Mouse (Mus musculus): ENCODE data around the gene Mast1. TPM values are rescaled to one million over a fixed set of nuclear protein-coding genes. Genes with fewer than 3 reads are reported as not detected.

Mast1 gene
- 1 to 10 TPM in 1 of 2 experiments, under 1 TPM in 1; 0.62 to 1.2 TPM for polyA plus RNA-seq (2017; shearing (Covaris generic))

DNA sequence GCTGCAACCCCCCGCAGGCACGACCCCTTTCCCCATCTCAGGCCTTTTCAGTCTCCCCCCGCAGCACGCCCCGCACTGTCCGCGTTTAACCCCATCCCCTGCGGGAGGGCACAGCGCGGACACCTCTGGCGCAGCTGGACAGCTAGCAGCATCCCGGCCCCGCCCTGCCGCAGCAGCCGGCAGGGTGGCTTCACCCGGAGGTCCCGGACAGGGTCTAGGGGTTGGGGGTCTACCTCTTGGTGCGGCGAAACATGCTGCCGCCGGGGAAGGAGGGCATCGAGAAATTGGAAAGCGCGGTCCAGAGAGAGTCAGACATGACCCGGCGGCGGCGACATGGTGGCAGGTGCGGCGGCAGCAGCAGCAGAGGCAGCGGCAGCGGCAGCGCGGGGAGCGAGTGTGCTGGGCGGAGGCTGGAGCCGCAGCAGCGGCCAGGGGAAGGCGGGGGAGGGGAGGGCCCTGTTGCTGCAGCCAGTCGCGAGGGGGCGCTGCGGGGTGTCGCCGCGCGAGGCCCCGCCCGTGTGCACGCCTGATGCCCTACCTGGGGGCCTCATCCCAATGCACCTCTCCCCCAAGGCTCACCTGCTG lies at the start of gene Mast1:
Gene Mast1 (minus strand): TSS at position 398 of the 585 bp plus-strand sequence.

DNA sequence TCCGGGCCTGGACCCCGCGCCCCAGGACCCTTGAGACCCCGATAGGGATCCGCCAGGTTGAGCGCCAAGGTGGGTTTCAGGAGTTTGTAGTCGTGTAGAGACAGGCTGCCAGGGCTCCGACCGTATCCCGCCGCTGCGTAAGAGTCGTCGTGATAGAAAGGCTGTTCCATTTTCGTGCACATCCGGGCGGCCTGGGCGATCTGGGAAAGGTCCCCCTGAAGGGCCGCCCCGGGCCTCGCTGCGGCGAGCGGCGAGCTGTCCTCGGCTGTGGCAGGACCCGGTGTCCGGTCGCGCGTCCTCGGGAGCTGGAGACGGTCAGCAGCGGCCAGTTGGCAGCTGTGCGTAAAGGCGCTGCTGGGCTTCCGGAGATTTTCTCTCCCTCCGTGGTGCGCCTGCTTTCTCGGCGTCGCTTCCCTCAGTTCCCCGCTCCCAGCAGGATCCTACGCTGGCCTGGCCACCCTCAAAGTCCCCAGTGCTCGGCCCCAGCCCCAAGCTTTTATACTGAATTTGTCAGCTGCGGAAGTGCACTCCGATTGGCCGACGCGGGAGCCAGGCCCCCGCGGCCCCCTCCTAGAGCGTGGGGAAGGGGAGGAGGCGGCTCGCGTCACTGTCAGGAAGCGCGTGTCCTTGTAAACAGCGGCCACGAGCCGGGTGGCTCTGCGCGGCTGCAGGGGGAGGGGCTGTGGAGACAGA lies 41.2 kb upstream of the Mast1 start, which contains the start of gene Junb:
Gene Junb (minus strand): TSS at position 471 of the 693 bp plus-strand sequence.

DNA sequence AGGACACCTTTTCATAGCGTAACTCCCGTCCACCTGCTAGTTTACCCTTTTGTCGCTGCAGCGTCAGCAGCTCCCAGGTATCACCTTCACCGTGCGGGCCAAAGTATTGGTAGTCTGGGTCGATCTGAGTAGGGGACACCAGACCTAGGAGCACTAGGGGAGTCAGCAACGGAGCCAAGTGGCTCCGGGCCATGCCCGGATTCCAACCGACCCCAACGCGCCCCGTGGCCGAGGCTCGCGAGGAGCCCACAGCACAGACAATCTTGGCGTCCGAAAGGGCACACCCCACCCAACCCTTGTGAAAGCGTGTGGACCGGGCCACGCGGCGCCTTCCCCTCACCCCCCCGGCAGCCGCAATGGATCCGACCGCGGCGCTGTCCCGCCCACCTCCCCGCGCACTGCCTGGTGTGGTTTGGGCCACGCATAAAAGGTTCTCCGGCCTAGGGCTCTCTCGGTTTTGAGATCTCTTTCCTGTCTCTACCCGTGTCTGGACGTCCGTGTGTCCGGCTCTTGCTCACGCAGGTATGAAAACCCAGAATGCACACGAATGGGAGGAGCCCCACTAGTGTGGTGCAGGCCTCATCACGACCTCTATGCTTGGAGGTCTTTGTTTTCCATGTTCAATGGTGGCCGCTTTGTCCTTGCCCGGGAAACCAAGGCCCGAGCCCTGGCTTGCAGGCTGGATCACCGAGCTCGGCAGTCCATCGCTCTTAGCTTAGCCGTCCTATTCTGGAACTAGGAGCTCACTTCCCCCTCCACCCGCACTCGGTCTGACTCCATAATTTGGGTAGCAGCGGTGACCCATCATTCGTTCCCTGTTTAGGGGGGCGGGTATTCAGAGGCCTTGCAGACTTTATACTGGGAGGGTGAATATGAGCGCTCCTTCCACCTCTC lies 32.3 kb upstream of the Mast1 start, which contains the start of the genes Gm49661, Prdx2 and Rnaseh2a:
Gene Gm49661 (minus strand): TSS at position 193 of the 894 bp plus-strand sequence.
Gene Prdx2 (plus strand): TSS at position 347 of the 894 bp plus-strand sequence.
Gene Rnaseh2a (minus strand): TSS at position 527 of the 894 bp plus-strand sequence.

DNA sequence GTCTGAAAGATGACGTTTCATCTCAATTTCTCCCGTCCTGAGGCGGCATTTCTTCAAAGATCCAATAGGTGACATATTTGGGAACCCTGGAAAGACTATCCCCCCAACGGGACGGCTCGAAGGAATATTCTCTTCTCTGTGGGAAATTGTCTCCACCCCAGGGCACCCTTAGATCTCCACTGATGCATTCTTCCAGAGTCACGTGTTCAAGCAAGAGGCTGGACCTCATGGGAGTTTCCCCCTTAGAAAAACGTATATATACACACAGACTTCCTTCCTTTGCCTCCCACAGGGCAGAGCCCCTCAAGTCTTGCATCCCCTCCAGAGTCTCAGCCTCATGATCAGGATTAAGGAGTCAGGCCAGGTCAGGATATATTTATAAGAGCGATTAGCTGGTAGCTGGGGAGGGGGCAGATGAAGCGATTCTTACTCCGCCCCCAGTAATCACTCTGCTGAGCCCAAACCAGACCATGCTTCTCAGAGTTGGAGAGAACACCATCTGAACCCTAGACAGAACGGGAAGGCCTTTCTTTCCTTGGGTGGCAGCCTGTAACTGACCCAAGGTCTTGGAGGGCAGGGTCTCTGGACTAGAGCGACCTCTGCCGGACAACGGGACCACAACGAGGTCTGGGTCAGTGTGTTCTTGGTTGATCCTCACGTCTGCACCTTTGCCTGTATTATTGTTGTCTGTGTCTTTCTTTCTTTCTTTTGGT lies 9.5 kb upstream of the Mast1 start, which contains the start of gene Rtbdn:
Gene Rtbdn (plus strand): TSS at position 464 of the 713 bp plus-strand sequence.

DNA sequence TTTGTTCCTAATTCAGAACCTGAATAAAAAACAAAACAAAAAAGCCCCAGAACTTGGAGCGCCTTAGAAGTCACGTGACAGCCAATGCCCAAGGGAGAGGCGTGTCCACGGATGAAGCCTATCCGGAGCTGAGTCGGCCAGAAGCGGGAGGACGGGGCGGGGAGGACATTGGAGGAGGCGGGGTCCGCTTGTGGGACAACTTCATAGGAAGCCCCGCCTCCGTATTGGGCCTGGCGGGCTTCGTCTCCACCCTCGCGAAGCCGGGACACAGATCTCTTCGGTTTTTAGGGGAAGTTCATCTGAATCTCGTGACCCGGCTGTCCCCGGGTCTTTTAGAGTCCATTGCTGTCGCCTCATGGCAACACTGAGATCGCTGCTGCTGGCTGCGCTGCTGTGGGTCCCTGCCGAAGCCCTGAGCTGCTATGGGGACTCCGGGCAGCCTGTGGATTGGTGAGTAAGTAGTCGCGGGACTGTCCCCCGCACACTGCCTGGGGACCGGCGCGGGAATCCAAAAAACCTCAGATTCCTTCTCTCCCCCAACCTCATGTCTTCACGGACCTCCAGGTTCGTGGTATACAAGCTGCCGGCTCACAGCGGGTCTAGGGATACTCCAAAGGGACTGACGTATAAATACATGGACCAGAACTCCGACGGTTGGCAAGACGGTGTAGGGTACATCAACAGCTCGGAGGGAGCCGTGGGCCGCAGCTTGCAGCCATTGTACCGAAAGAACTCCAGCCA lies 28.6 kb downstream of the Mast1 start, which contains the start of gene Dnase2a:
Gene Dnase2a (plus strand): TSS at position 140 of the 741 bp plus-strand sequence.

DNA sequence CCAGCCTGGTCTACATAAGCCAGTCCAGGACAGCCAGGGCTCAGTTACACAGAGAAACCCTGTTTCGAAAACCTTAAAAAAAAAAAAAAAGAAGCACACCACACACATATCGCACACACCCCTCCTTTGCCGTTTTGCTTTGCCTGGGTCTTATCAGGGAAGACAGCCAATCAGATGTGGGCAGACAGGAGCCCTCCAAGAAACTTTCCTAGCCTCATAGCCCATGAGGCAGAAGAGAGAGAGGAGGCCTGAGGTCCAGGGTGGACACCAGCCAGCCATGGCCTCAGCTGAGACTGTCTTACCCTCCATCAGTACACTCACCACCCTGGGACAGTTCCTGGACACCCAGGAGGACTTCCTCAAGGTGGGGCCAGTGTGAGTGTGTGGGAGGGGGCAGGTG lies 35.4 kb downstream of the Mast1 start, which contains the start of gene Klf1:
Gene Klf1 (plus strand): TSS at position 177 of the 400 bp plus-strand sequence.

DNA sequence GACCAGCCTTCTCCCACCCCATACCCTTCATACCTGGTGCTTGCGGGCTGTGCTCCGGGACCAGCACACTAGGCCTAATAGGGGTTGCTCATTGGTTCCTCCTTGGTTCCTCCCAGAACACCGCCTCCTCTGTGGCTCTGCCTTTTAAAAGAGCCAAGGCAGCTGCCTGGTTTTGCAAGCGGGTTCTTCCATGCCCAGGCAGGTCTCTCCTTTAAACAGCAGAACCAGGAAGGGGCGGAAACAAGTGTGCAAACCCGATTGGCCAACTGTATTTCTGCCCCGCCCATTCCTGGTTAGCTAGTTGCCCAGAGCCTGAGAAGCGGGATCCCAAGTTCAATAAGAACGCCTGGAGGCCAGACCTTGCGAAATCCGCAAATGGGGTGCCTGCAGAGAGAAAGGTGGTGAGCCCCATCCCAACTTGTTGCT lies 43.4 kb downstream of the Mast1 start, which contains the start of gene Gcdh:
Gene Gcdh (minus strand): TSS at position 213 of the 426 bp plus-strand sequence.

DNA sequence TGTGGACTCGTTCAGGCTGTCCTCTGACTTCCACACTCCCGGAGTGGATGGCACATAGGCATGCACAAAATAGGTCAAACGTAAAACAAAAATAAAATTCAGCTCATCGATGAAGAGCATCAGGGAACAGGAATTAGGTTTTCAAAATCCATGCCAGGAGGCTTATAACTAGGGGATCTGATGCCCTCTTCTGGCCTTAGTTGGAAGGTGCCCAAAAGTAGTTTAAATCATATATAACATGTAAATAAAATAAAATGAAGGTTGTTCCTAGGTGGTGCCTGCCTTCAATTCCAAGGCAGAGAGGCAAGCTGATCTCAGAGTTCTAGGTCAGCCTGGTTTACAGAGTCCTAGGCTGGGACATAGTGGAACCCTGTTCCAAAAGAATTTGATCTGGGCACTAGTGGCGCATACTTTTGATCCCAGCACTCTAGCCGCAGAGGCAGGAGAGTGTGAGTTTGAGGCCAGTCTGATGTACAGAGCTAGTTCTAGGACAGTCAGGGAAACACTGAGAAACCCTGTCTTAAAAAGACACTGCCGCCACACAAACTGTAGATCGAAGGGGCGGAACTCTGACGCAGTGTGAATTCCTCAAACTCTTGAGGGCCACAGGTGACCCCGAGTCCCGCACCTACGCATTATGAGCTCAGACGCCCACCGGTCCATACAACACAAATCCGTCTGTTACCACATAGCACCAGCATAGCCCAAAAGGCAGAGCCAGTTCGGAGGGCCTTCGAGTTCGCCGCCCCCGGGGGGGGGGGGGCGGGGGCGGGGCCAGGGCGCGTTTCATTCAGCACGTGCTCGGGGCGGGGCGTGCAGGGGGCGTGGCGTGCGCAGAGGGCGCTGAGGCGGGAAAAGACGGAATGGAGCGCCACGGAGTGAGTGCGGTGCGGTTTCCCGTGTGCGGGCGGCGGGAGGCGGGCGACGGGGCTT lies 65.5 kb downstream of the Mast1 start, which contains the start of gene Syce2:
Gene Syce2 (plus strand): TSS at position 736 of the 933 bp plus-strand sequence.

Other genes with a start within 250 kb of the Mast1 start
- gene Nacc1, start 249.5 kb downstream of the Mast1 start, polyA plus RNA-seq (2017; shearing (Covaris generic)), result 10 to 100 TPM; 10.7 to 21.4 TPM
- under 1 TPM; 0.41 to 0.57 TPM for gene Lyl1, start 235.9 kb downstream of the Mast1 start, polyA plus RNA-seq (2017; shearing (Covaris generic))
- 10 to 100 TPM; 23.8 to 35.4 TPM for gene G430095P16Rik, start 214.4 kb downstream of the Mast1 start, polyA plus RNA-seq (2017; shearing (Covaris generic))
- gene Nfix, start 137.0 kb downstream of the Mast1 start, polyA plus RNA-seq (2017; shearing (Covaris generic)), result 10 to 100 TPM in 1 of 2 experiments, 1 to 10 TPM in 1; 4.1 to 12.3 TPM
- 1 to 10 TPM; 3.3 to 4.2 TPM for gene Dand5, start 114.5 kb downstream of the Mast1 start, polyA plus RNA-seq (2017; shearing (Covaris generic))
- gene Gadd45gip1, start 105.8 kb downstream of the Mast1 start, polyA plus RNA-seq (2017; shearing (Covaris generic)), result 10 to 100 TPM; 29.7 to 37.9 TPM
- 100 to 1,000 TPM; 159 to 183 TPM for gene Rad23a, start 96.7 kb downstream of the Mast1 start, polyA plus RNA-seq (2017; shearing (Covaris generic))
- 100 to 1,000 TPM; 378 to 630 TPM for gene Calr, start 90.4 kb downstream of the Mast1 start, polyA plus RNA-seq (2017; shearing (Covaris generic))
- 10 to 100 TPM; 78.3 to 79.8 TPM for gene Farsa, start 80.4 kb downstream of the Mast1 start, polyA plus RNA-seq (2017; shearing (Covaris generic))
- gene Syce2, start 65.2 kb downstream of the Mast1 start, polyA plus RNA-seq (2017; shearing (Covaris generic)), result 10 to 100 TPM in 1 of 2 experiments, 1 to 10 TPM in 1; 9.1 to 16.8 TPM
- gene Gcdh, start 43.4 kb downstream of the Mast1 start, polyA plus RNA-seq (2017; shearing (Covaris generic)), result 10 to 100 TPM; 22.2 to 31.5 TPM
- gene Klf1, start 35.4 kb downstream of the Mast1 start, polyA plus RNA-seq (2017; shearing (Covaris generic)), result 1 to 10 TPM; 1.3 to 3.6 TPM
- gene Dnase2a, start 28.8 kb downstream of the Mast1 start, polyA plus RNA-seq (2017; shearing (Covaris generic)), result 10 to 100 TPM in 1 of 2 experiments, 1 to 10 TPM in 1; 6.1 to 11.9 TPM
- under 1 TPM in 1 of 2 experiments, not detected in 1; 0.21 TPM for gene Rtbdn, start 9.6 kb upstream of the Mast1 start, polyA plus RNA-seq (2017; shearing (Covaris generic))
- not detected for gene Gm49661, start 32.1 kb upstream of the Mast1 start, polyA plus RNA-seq (2017; shearing (Covaris generic))
- gene Prdx2, start 32.2 kb upstream of the Mast1 start, polyA plus RNA-seq (2017; shearing (Covaris generic)), result 100 to 1,000 TPM; 205 to 213 TPM
- gene Rnaseh2a, start 32.4 kb upstream of the Mast1 start, polyA plus RNA-seq (2017; shearing (Covaris generic)), result 10 to 100 TPM; 80.7 to 89.0 TPM
- gene Junb, start 41.4 kb upstream of the Mast1 start, polyA plus RNA-seq (2017; shearing (Covaris generic)), result 100 to 1,000 TPM; 294 to 399 TPM
- gene Hook2, start 53.2 kb upstream of the Mast1 start, polyA plus RNA-seq (2017; shearing (Covaris generic)), result 10 to 100 TPM in 1 of 2 experiments, 1 to 10 TPM in 1; 9.5 to 11.1 TPM
- not detected for gene Best2, start 77.2 kb upstream of the Mast1 start, polyA plus RNA-seq (2017; shearing (Covaris generic))
- gene Asna1, start 87.9 kb upstream of the Mast1 start, polyA plus RNA-seq (2017; shearing (Covaris generic)), result 10 to 100 TPM; 53.6 to 65.3 TPM
- 100 to 1,000 TPM; 248 to 252 TPM for gene Trir, start 89.5 kb upstream of the Mast1 start, polyA plus RNA-seq (2017; shearing (Covaris generic))
- gene Tnpo2, start 99.6 kb upstream of the Mast1 start, polyA plus RNA-seq (2017; shearing (Covaris generic)), result 10 to 100 TPM; 20.7 to 25.3 TPM
- gene Fbxw9, start 122.7 kb upstream of the Mast1 start, polyA plus RNA-seq (2017; shearing (Covaris generic)), result 1 to 10 TPM; 4.5 to 7.0 TPM
- 1 to 10 TPM; 1.5 to 2.8 TPM for gene Gm5741, start 130.6 kb upstream of the Mast1 start, polyA plus RNA-seq (2017; shearing (Covaris generic))
- 100 to 1,000 TPM in 1 of 2 experiments, 10 to 100 TPM in 1; 77.6 to 102 TPM for gene Dhps, start 134.4 kb upstream of the Mast1 start, polyA plus RNA-seq (2017; shearing (Covaris generic))
- gene Wdr83os, start 143.4 kb upstream of the Mast1 start, polyA plus RNA-seq (2017; shearing (Covaris generic)), result 100 to 1,000 TPM; 158 to 186 TPM
- 10 to 100 TPM; 35.2 to 42.7 TPM for gene Wdr83, start 143.9 kb upstream of the Mast1 start, polyA plus RNA-seq (2017; shearing (Covaris generic))
- gene Man2b1, start 145.9 kb upstream of the Mast1 start, polyA plus RNA-seq (2017; shearing (Covaris generic)), result 100 to 1,000 TPM; 104 to 165 TPM
- gene Zfp791, start 185.7 kb upstream of the Mast1 start, polyA plus RNA-seq (2017; shearing (Covaris generic)), result under 1 TPM in 1 of 2 experiments, not detected in 1; 0.17 TPM
- under 1 TPM; 0.10 to 0.28 TPM for gene Cks1brt, start 214.6 kb upstream of the Mast1 start, polyA plus RNA-seq (2017; shearing (Covaris generic))

All from activated CD4-positive, CD25-positive, alpha-beta regulatory T cell (primary cell).